Mouse (Mus musculus): ENCODE results near the gene St6gal1.

St6gal1 gene

DNA sequence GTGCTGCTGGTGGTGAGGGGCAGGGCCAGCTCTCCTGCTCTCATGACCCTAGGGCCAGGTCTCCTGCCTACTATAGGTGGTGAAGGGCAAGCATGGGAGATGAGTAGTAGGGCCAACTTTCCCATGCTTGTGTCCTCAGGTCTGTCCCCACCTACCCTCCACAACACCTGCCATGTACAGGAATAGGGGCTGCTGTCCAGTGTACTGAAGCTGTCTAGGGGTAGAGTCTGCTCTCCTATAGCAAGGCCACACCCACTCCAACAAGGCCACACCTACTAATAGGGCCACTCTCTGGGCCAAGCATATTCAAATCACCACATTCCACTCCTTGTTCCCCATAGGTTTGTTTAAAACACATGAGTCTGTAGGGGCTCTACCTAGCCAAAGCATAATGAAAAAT is 159.8 kb downstream of the St6gal1 start:
- in situ Hi-C loops (cut with MboI; ENCODE audit: unreplicated experiment in 2 of 2) = no loop called here

GRCm38 (mm10) chr16:23397931-23398330 is 173.4 kb downstream of the St6gal1 start:
- in situ Hi-C loops (cut with MboI; ENCODE audit: unreplicated experiment in 2 of 2) = loop anchor here in 1 of 2 experiments (10.0 kb wide), 1 partner anchor 73 kb away; no protein-coding TSS in a partner anchor

GRCm38 (mm10) chr16:23401463-23401862 is 176.9 kb downstream of the St6gal1 start:
- in situ Hi-C loops (cut with MboI; ENCODE audit: unreplicated experiment in 2 of 2) = loop anchor here (5.0 to 10.0 kb wide), 3 partner anchors 177 to 254 kb away; partner anchors contain the start of genes Adipoq (in 1 of the 2) and St6gal1 (in 1 of the 2)

GRCm38 (mm10) chr16:23401959-23402358 is 177.4 kb downstream of the St6gal1 start:
- in situ Hi-C loops (cut with MboI; ENCODE audit: unreplicated experiment in 2 of 2) = loop anchor here (5.0 to 10.0 kb wide), 3 partner anchors 177 to 255 kb away; partner anchors contain the start of genes Adipoq (in 1 of the 2) and St6gal1 (in 1 of the 2)

GRCm38 (mm10) chr16:23403008-23403755 is 178.6 kb downstream of the St6gal1 start:
- in situ Hi-C loops (cut with MboI; ENCODE audit: unreplicated experiment in 2 of 2) = loop anchor here (5.0 to 10.0 kb wide), 3 partner anchors 178 to 256 kb away; partner anchors contain the start of genes Adipoq (in 1 of the 2) and St6gal1 (in 1 of the 2)
